Mouse (Mus musculus) cerebellum, adult 2 months (tissue): Measurements from ENCODE around the gene Ttll10.

Source experiments
- CTCF ChIP-seq: fragments of 200-500 bp; IDR thresholded peaks from 2 replicates; pipeline ENCODE4 v1.5.1; 2011; ENCODE audit warnings: low read depth, mild to moderate bottlenecking, control low read depth, low read length, moderate library complexity, borderline replicate concordance; ENCODE audit not compliant: insufficient read depth
- POLR2A ChIP-seq: fragments of 200-500 bp; IDR thresholded peaks from 2 replicates; pipeline ENCODE4 v1.6.1; 2011; ENCODE audit warnings: low read length, control low read depth, borderline replicate concordance; ENCODE audit not compliant: insufficient read depth

- no peak for TF ChIP-seq POLR2A
- no peak for TF ChIP-seq CTCF
Measured at GRCm38 (mm10) chr4:156028580-156028979, 30.6 kb downstream of the Ttll10 start.
